Mouse (Mus musculus): ENCODE data around the gene Cnnm4.
A peak's percentile ranks its signal among the peaks of the same experiment; 100 is the strongest.

Cnnm4 gene

DNA sequence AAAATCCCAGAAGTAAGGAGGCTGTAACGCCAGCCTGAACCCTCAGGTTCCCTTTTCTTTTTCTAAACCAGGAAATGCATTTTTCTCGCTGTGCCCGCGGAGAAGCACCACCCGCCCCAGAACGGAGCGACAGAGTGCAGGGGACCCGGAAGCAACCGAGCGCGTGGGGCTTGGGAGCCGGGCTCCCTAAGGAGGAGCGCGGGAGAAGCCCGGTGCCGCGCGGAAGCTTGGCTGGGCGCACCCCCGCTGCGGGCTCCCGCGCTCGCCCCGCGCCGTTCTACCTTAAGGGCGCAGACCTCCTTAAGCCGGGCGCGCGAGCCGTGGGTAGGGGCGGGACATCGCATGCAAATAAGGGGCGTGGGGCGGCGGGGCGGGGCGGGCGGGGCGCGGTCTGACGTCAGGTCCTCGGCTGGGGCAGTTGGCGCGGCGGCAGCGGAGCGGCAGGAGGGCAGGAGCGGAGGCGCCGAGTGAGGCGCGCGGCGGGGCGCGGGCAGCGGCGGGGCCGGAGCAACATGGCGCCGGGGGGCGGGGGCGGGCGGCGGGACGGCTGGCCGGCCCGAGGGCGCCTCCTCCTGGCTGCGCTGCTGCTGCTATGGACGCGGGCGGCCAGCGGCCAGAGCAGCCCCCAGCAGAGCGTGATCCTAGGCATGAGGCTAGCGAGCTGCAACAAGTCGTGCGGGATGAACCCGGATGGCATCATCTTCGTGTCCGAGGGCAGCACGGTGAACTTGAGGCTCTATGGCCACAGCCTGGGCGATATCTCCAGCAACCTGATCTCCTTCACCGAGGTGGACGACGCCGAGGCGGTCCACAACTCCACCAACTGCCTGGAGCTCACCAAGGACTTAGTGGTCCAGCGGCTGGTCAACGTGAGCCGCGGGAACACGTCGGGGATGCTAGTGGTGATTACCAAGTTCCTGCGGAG lies at the start of gene Cnnm4:
Gene Cnnm4, plus strand, starts transcription at position 440 of the 925 bp plus-strand sequence.
- peak; percentile 89 for DNase-seq (ENCODE audit: low read depth, low spot score)

GRCm38 (mm10) chr1:36429511-36429910 lies 41.9 kb upstream of the Cnnm4 start:
- no peak for DNase-seq (ENCODE audit: low read depth, low spot score)

- no peak for DNase-seq (ENCODE audit: low read depth, low spot score)
Observed at GRCm38 (mm10) chr1:36432999-36433398, 38.4 kb upstream of the Cnnm4 start.

GRCm38 (mm10) chr1:36433616-36434015 lies 37.8 kb upstream of the Cnnm4 start:
- DNase-seq (ENCODE audit: low read depth, low spot score) = no peak

DNA sequence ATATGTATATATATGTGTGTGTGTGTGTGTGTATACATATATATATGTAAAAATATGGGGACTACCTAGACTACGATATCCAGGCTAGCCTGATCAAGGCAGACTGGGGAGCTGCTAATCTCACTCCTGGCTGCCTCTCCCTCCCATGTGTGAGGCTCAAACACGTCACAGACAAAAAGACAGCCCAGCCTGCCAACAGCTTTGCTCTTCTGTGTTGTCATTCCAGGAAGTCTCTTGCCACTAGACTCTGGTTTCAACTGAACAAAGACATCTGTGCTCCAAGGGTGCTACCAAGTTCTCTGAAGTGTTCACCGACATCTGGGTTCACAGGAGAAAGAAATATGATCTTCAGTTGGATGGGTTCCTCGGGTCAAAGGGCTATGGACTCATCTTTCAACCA lies 36.3 kb upstream of the Cnnm4 start:
- peak; percentile 45 for DNase-seq (ENCODE audit: low read depth, low spot score)

DNA sequence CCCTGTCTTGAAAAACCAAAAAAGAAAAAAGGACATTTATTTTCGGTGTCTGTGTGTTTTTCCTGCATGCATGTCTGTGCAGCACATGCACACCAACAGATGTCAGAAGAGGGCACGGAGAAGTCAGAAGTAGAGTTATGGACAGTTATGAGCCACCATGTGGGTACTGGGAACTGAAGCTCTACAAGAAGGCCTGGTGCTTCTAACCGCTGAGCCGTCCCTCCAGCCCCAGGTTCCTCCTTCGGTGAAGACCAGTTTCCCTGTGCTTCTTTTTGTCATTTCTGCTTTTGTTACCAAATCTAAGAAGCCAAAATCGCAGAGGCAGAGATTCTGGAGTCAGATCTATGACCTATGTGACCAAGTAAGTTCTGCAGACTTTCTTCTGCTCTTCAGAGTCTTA lies 34.9 kb upstream of the Cnnm4 start:
- no peak for DNase-seq (ENCODE audit: low read depth, low spot score)

DNA sequence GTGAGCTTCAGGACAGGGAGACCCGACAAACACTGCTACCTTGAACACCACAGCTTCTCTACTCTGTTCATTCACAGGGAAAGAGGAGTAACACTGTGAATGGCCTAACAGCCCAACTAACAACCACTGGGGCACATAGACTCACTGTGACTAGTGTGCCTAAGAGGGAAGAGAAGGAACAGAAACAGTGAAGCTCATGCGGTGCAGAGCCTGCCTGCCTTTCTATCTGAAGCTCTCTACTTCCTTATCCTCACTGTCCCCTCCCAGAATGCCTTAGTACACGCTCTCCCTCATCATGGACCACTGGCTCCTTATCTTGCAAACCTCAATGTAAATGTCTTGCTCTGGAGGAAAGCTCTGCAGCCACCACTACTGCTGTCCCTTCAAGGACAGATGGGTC lies 34.2 kb upstream of the Cnnm4 start:
- no peak for DNase-seq (ENCODE audit: low read depth, low spot score)

DNA sequence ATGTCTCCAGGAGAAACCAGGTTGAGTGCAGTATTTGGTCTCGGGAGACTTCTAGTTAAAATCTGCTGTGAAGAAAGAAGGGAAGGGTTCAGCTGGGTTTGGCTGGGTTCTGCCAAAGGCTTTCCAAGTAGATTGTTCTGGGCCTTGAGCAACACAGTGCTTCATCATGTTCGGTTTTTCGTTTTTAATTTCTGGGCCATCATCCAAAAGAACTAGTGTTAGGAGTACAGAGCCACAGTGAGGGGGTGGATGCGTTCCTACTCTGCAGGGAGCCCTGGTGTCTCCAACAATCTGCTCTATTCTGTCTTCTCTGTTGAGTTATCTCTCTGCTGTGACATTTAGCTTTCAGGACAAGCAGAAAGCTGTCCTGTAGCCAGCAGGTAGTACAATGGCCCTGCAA lies 30.3 kb upstream of the Cnnm4 start:
- no peak for DNase-seq (ENCODE audit: low read depth, low spot score)

- peak; percentile 94 for DNase-seq (ENCODE audit: low read depth, low spot score)
Observed at GRCm38 (mm10) chr1:36444471-36445464, 26.7 kb upstream of the Cnnm4 start, which contains the start of gene Lman2l. Gene Lman2l (minus strand): TSS chr1:36445271.

GRCm38 (mm10) chr1:36445508-36445907 lies 25.9 kb upstream of the Cnnm4 start:
- DNase-seq (ENCODE audit: low read depth, low spot score) = no peak

- no peak for DNase-seq (ENCODE audit: low read depth, low spot score)
Observed at GRCm38 (mm10) chr1:36446106-36446824, 25.2 kb upstream of the Cnnm4 start.

DNA sequence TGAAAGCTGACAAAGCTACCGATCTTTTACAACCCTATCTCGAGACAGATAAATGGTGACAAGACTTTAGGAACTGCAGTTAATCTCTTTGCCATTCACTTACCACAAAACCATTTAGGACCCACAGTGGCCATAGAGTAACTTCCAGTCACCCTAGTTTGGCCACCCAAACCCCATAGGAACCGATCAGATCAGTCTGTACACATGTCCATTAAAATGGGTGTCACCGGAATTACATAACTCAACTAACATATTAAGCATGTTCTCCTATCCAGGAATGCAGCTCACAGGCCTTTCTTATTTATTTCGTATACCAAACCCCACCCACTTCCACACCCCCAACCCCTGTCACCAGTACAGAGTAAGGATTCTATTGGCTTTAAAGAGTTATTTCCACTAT lies 24.6 kb upstream of the Cnnm4 start:
- DNase-seq (ENCODE audit: low read depth, low spot score) = no peak

DNA sequence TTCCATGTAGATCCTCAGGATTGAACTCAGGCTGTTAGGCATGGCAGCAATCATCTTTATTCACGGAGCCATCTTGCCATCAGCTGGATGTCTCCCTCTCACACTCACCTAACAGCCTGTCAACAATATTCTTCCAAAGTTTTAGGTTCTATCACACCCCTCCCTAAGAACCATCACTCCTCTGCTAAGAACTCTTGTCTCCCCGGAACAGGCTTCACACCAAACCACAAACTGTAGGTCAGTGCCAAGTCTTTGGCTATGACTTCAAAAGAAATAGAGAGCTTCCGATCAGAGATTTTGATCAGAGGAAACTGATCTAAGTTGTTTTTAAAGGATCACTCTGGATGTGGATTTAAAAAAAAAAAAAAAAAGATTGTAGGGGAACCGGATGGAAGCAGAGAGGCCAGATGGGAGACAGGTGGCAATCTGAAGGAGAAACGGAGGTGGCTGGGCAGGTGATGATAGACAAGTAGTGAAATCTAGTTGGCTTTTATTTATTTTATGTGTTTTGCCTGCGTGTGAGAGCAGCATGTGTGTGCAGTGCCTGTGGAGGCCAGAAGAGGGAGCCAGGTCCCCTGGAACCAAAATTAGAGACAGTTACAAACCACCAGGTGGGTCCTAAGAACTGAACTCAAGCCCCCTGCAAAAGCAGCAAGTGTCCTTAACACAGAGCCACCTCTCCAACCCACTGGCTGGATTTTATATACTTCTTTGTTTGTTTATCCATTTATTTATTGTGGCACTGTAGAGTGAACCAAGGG lies 17.2 kb upstream of the Cnnm4 start:
- DNase-seq (ENCODE audit: low read depth, low spot score) = no peak

DNA sequence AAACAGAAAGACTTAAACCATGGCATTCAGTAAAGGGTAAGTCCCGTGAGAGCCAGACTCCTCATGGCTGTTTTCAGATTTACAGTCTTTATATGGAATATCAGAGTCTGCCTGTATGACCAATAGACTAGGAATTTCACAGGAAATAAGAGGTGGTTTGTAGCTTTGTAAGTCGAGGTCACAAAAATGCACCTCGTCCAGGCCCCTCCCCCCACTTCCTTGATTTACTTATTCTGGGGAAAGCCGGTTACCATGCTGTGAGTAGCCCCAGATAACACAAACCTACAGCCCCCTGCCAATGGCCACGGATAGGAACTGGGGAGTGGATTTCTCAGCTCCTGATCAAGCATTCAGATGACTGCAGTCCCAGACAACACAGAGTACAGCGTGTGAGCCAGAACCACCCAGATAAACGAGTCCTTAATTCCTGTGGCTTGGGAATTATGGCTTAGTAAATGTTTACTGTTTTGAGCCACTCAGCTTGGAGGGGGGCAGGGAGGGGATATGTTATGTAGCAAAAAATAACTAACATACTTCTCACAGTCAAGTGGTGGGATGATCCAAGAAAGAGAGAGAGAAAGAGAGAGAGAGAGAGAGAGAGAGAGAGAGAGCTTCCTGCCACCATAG lies 13.9 kb upstream of the Cnnm4 start:
- DNase-seq (ENCODE audit: low read depth, low spot score) = no peak

GRCm38 (mm10) chr1:36458169-36458568 lies 13.3 kb upstream of the Cnnm4 start:
- no peak for DNase-seq (ENCODE audit: low read depth, low spot score)

GRCm38 (mm10) chr1:36461829-36462228 lies 9.6 kb upstream of the Cnnm4 start:
- no peak for DNase-seq (ENCODE audit: low read depth, low spot score)

- DNase-seq (ENCODE audit: low read depth, low spot score) = no peak
Observed at GRCm38 (mm10) chr1:36465641-36466160, 5.7 kb upstream of the Cnnm4 start.

- no peak for DNase-seq (ENCODE audit: low read depth, low spot score)
Observed at GRCm38 (mm10) chr1:36467446-36467845, 4.0 kb upstream of the Cnnm4 start.

DNA sequence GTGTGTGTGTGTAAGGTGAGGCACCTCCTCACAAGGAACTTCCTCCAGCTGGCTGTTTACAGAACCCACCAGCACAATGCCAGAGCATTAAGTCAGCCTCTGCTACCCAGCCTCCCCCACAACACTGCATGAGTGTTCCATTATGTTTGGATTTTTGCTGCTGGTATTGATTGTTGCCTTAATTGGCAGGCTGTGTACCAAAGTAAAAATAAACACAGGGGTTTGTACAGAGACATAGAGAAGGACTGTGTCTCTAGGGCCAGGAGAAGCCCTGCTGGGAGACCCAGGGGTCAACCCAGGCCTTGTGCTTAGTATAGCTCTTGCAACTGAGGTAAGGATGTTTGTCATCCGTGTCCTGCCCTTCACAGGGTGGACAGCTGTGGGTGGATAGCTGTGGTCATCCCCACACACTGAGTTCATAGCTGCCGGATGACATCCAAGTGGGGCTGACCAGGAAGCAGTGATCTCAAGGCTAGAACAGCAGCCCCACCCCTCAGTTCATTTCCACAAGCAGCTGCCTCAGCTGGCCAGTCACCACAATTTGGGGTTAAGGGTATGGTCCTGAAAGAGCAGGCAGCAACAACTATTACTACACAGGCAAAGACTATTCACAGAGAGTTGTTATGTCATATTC lies 1.5 kb upstream of the Cnnm4 start:
- no peak for DNase-seq (ENCODE audit: low read depth, low spot score)

DNA sequence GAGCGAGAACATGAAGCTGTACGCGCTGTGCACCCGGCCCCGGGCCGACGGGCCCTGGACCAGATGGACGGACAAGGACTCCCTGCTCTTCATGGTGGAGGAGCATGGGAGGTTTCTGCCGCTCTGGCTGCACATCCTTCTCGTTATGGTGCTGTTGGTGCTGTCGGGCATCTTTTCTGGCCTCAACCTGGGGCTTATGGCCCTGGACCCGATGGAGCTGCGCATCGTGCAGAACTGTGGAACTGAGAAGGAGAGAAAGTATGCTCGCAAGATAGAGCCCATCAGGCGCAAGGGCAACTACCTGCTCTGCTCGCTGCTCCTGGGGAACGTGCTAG lies 653 bp downstream of the Cnnm4 start:
- no peak for DNase-seq (ENCODE audit: low read depth, low spot score)

Measured in CD4-positive helper T cell, adult 2 months (primary cell).